Mouse (Mus musculus): ENCODE results near the gene Cdc42bpg.
"Not testable (repeated sequence)": the region's sequence is repeated elsewhere in the genome, so short reads cannot be mapped to it uniquely, and the experiment has no call there.

Cdc42bpg gene

GRCm38 (mm10) chr19:6276426-6277421 lies 29.5 kb upstream of the Cdc42bpg start, which contains the start of gene Ehd1:
TSS of gene Ehd1 (plus strand) at chr19:6276725.
- peak; percentile 99 for DNase-seq (ENCODE audit: low read depth, low spot score)

- DNase-seq (ENCODE audit: low read depth, low spot score) = peak; percentile 62
Observed at GRCm38 (mm10) chr19:6277661-6278438, 28.4 kb upstream of the Cdc42bpg start.

GRCm38 (mm10) chr19:6278439-6279073 lies 27.7 kb upstream of the Cdc42bpg start:
- DNase-seq (ENCODE audit: low read depth, low spot score) = no peak

GRCm38 (mm10) chr19:6279481-6280144 lies 26.6 kb upstream of the Cdc42bpg start:
- no peak for DNase-seq (ENCODE audit: low read depth, low spot score)

GRCm38 (mm10) chr19:6280554-6280953 lies 25.7 kb upstream of the Cdc42bpg start:
- no peak for DNase-seq (ENCODE audit: low read depth, low spot score)

GRCm38 (mm10) chr19:6281122-6282020 lies 24.9 kb upstream of the Cdc42bpg start:
- DNase-seq (ENCODE audit: low read depth, low spot score) = no peak

GRCm38 (mm10) chr19:6283001-6283400 lies 23.3 kb upstream of the Cdc42bpg start:
- no peak for DNase-seq (ENCODE audit: low read depth, low spot score)

- no peak for DNase-seq (ENCODE audit: low read depth, low spot score)
Observed at GRCm38 (mm10) chr19:6284502-6284901, 21.8 kb upstream of the Cdc42bpg start.

- DNase-seq (ENCODE audit: low read depth, low spot score) = no peak
Observed at GRCm38 (mm10) chr19:6285226-6285625, 21.0 kb upstream of the Cdc42bpg start.

GRCm38 (mm10) chr19:6285632-6286433 lies 20.4 kb upstream of the Cdc42bpg start:
- DNase-seq (ENCODE audit: low read depth, low spot score) = no peak

GRCm38 (mm10) chr19:6286434-6287401 lies 19.5 kb upstream of the Cdc42bpg start:
- DNase-seq (ENCODE audit: low read depth, low spot score) = no peak

- DNase-seq (ENCODE audit: low read depth, low spot score) = no peak
Observed at GRCm38 (mm10) chr19:6288236-6288894, 17.9 kb upstream of the Cdc42bpg start.

- DNase-seq (ENCODE audit: low read depth, low spot score) = no peak
Observed at GRCm38 (mm10) chr19:6289696-6290238, 16.5 kb upstream of the Cdc42bpg start.

GRCm38 (mm10) chr19:6290720-6291116 lies 15.5 kb upstream of the Cdc42bpg start:
- not testable (repeated sequence) for DNase-seq (ENCODE audit: low read depth, low spot score)

- no peak for DNase-seq (ENCODE audit: low read depth, low spot score)
Observed at GRCm38 (mm10) chr19:6291117-6291781, 15.0 kb upstream of the Cdc42bpg start.

- DNase-seq (ENCODE audit: low read depth, low spot score) = no peak
Observed at GRCm38 (mm10) chr19:6292262-6292661, 14.0 kb upstream of the Cdc42bpg start.

- DNase-seq (ENCODE audit: low read depth, low spot score) = no peak
Observed at GRCm38 (mm10) chr19:6294301-6294700, 12.0 kb upstream of the Cdc42bpg start.

Measured in mesoderm, embryonic 11.5 days (tissue).